Comparison of ENCODE assay signal across 13 mouse cellular contexts in genomic region chr6:146632403-146632802, GRCm38 (mm10). TPM values are rescaled to one million over a fixed set of nuclear protein-coding genes. Genes with fewer than 3 reads are reported as not detected.
DNase-seq lines count a peak whose midpoint lies in the region; ATAC-seq and TF ChIP-seq lines count a peak whose summit lies in the region.
"Had no signal": no experiment of that assay in that cellular context is flagged by ENCODE, and none has a peak within 500 bp of the region (broad histone marks: within the 10 kb centered on the region; RNA-seq: fewer than 3 reads in every experiment).

No protein-coding gene starts in this region.

- H3K27ac ChIP-seq in kidney, embryonic 15.5 days, result no peak overlapping the region
- H3K27ac ChIP-seq in liver, embryonic 14.5 days, result peak overlapping the region; percentile 87
- H3K27ac ChIP-seq: neural tube, embryonic 12.5 days had no signal

- no peak for TF ChIP-seq EP300 in liver, embryonic 14.5 days (IDR thresholded peaks at IDR 0.05; ENCODE audit: low read depth)

- intact Hi-C loops in gastrocnemius, postnatal 36 days (cut with DNase I), result no loop called here

- no peak for ATAC-seq in erythroblast, adult 5-6 weeks (replicated peaks; ENCODE audit: low FRiP score, poor library complexity, severe bottlenecking)
- ATAC-seq in kidney, embryonic 15.5 days (replicated peaks; ENCODE audit: low FRiP score), result no peak
- ATAC-seq in liver, embryonic 14.5 days (ENCODE audit: insufficient read depth), result no peak
- ATAC-seq: inflammation-experienced regulatory T-cells, adult 6 months had no signal

- peak overlapping the region; percentile 84 for H3K4me2 ChIP-seq in kidney, embryonic 15.5 days
- H3K4me2 ChIP-seq in liver, embryonic 14.5 days (ENCODE audit: low read depth), result peak overlapping the region; percentile 81

- no peak for DNase-seq in kidney, adult 8-10 months
- no peak for DNase-seq in liver, embryonic 14.5 days (ENCODE audit: low read depth in 3 of 3, low spot score in 3 of 3)
- DNase-seq in cerebellum, adult 9-10 months, result no peak
- no peak for DNase-seq in gastrocnemius, postnatal 36 days
- DNase-seq: gastrocnemius, postnatal 14 days; kidney, postnatal 14 days had no signal

- WGBS in kidney, embryonic 15.5 days, result 49% methylated on average over 9 of the region's 9 CpGs
- WGBS in liver, embryonic 14.5 days (ENCODE audit: insufficient replicate concordance), result 61% methylated on average over 9 of the region's 9 CpGs

- H3K36me3 ChIP-seq in erythroblast, embryonic 14.5 days (ENCODE audit: control insufficient read depth), result peaks cover 26% of the 10 kb centered on the region
- no peaks in the 10 kb centered on the region for H3K36me3 ChIP-seq in kidney, embryonic 15.5 days
- peaks cover 23% of the 10 kb centered on the region for H3K36me3 ChIP-seq in E14TG2a.4 (ENCODE audit: insufficient read depth, low read length)
- peaks cover 3% of the 10 kb centered on the region for H3K36me3 ChIP-seq in liver, embryonic 14.5 days (replicated peaks; ENCODE audit: control insufficient read depth, insufficient read depth, low read depth)
- H3K36me3 ChIP-seq: hindbrain, embryonic 10.5 days; neural tube, embryonic 12.5 days had no signal

- peak overlapping the region; percentile 41 for H3K4me3 ChIP-seq in erythroblast, embryonic 14.5 days (replicated peaks)
- H3K4me3 ChIP-seq in kidney, embryonic 15.5 days (replicated peaks), result no peak overlapping the region
- H3K4me3 ChIP-seq in E14TG2a.4 (replicated peaks; ENCODE audit: low read length), result peak overlapping the region; percentile 91
- H3K4me3 ChIP-seq in liver, embryonic 14.5 days (ENCODE audit: insufficient read depth in 1 of 2, low read depth in 2 of 2, low read length in 2 of 2), result peak overlapping the region; percentile 20 to 77
- H3K4me3 ChIP-seq: neural tube, embryonic 12.5 days had no signal

- H3K9ac ChIP-seq in kidney, embryonic 15.5 days, result no peak overlapping the region
- peak overlapping the region; percentile 53 for H3K9ac ChIP-seq in liver, embryonic 14.5 days (replicated peaks)

- no peak for TF ChIP-seq CTCF in E14TG2a.4 (conservative IDR thresholded peaks at IDR 0.05; ENCODE audit: low read length)
- TF ChIP-seq CTCF in liver, embryonic 14.5 days (IDR thresholded peaks at IDR 0.05; ENCODE audit: low read depth), result no peak

- peaks cover 65% of the 10 kb centered on the region for H3K4me1 ChIP-seq in erythroblast, embryonic 14.5 days (ENCODE audit: control insufficient read depth)
- H3K4me1 ChIP-seq in kidney, embryonic 15.5 days, result peaks cover 30% of the 10 kb centered on the region
- H3K4me1 ChIP-seq in E14TG2a.4 (replicated peaks; ENCODE audit: low read depth, low read length), result peaks cover 62% of the 10 kb centered on the region
- peaks cover 44 to 48% of the 10 kb centered on the region in 2 experiments for H3K4me1 ChIP-seq in liver, embryonic 14.5 days (replicated peaks; ENCODE audit: control insufficient read depth in 2 of 2, insufficient read depth in 2 of 2, low read length in 1 of 2)

- H3K27me3 ChIP-seq in erythroblast, embryonic 14.5 days (ENCODE audit: control insufficient read depth), result no peaks in the 10 kb centered on the region
- H3K27me3 ChIP-seq in kidney, embryonic 15.5 days, result no peaks in the 10 kb centered on the region
- H3K27me3 ChIP-seq in E14TG2a.4 (ENCODE audit: insufficient read depth, low read length), result no peaks in the 10 kb centered on the region
- H3K27me3 ChIP-seq in liver, embryonic 14.5 days (ENCODE audit: control insufficient read depth, insufficient read depth, low read length), result no peaks in the 10 kb centered on the region
- H3K27me3 ChIP-seq: neural tube, embryonic 12.5 days had no signal

- H3K9me3 ChIP-seq in erythroblast, embryonic 14.5 days (ENCODE audit: control insufficient read depth, low read length), result no peaks in the 10 kb centered on the region
- no peaks in the 10 kb centered on the region for H3K9me3 ChIP-seq in kidney, embryonic 15.5 days (replicated peaks)
- no peaks in the 10 kb centered on the region for H3K9me3 ChIP-seq in E14TG2a.4 (ENCODE audit: low read length)
- no peaks in the 10 kb centered on the region for H3K9me3 ChIP-seq in liver, embryonic 14.5 days (ENCODE audit: control insufficient read depth, low read length)
- H3K9me3 ChIP-seq: hindbrain, embryonic 10.5 days; neural tube, embryonic 12.5 days had no signal

RNA-seq across cellular contexts. Expression of gene Med21, which starts 9.9 kb away (rescaled TPM):
- polyA plus RNA-seq in erythroblast, embryonic 14.5 days (2012), result 0.14 and 0.41 TPM in 2 replicates
- 59.4 and 67.9 TPM in 2 replicates for total RNA-seq in erythroblast, adult 5-6 weeks (2015; ENCODE audit: low replicate concordance)
- total RNA-seq in erythroblast, adult 5-6 weeks (2017; ENCODE audit: low replicate concordance), result 55.9 and 96.7 TPM in 2 replicates
- 137 and 154 TPM in 2 replicates for polyA plus RNA-seq in kidney, embryonic 15.5 days (2015; fragmentation: Nextera tagmentation; extraction: Ambion mirVana)
- polyA plus RNA-seq in liver, embryonic 14.5 days (2012; rRNA removed), result 34.7 and 44.7 TPM in 2 replicates
- 64.1 and 65.8 TPM in 2 replicates for polyA plus RNA-seq in liver, embryonic 14.5 days (2014; fragmentation: Nextera tagmentation; extraction: Ambion mirVana)
- 10 to 100 TPM; 34.7 to 38.0 TPM for total RNA-seq in gastrocnemius, postnatal 36 days (2021)

RNA-seq across cellular contexts. Expression of gene Tm7sf3, which starts 10.2 kb away (rescaled TPM):
- polyA plus RNA-seq in erythroblast, embryonic 14.5 days (2012), result 0.41 and 0.97 TPM in 2 replicates
- total RNA-seq in erythroblast, adult 5-6 weeks (2015; ENCODE audit: low replicate concordance), result 18.6 and 27.8 TPM in 2 replicates
- total RNA-seq in erythroblast, adult 5-6 weeks (2017; ENCODE audit: low replicate concordance), result 33.0 TPM in 2 replicates
- 36.5 and 37.0 TPM in 2 replicates for polyA plus RNA-seq in kidney, embryonic 15.5 days (2015; fragmentation: Nextera tagmentation; extraction: Ambion mirVana)
- polyA plus RNA-seq in liver, embryonic 14.5 days (2012; rRNA removed), result 9.4 and 11.2 TPM in 2 replicates
- 24.8 and 27.6 TPM in 2 replicates for polyA plus RNA-seq in liver, embryonic 14.5 days (2014; fragmentation: Nextera tagmentation; extraction: Ambion mirVana)
- total RNA-seq in gastrocnemius, postnatal 36 days (2021), result 1 to 10 TPM; 6.2 to 7.3 TPM

RNA-seq across cellular contexts. Expression of gene Ints13, which starts 54.8 kb away (rescaled TPM):
- polyA plus RNA-seq in erythroblast, embryonic 14.5 days (2012), result 3.6 and 4.0 TPM in 2 replicates
- 82.4 and 93.6 TPM in 2 replicates for total RNA-seq in erythroblast, adult 5-6 weeks (2015; ENCODE audit: low replicate concordance)
- 130 and 134 TPM in 2 replicates for total RNA-seq in erythroblast, adult 5-6 weeks (2017; ENCODE audit: low replicate concordance)
- 82.7 and 87.4 TPM in 2 replicates for polyA plus RNA-seq in kidney, embryonic 15.5 days (2015; fragmentation: Nextera tagmentation; extraction: Ambion mirVana)
- 14.7 and 23.2 TPM in 2 replicates for polyA plus RNA-seq in liver, embryonic 14.5 days (2012; rRNA removed)
- polyA plus RNA-seq in liver, embryonic 14.5 days (2014; fragmentation: Nextera tagmentation; extraction: Ambion mirVana), result 27.8 and 29.0 TPM in 2 replicates
- total RNA-seq in gastrocnemius, postnatal 36 days (2021), result 10 to 100 TPM; 11.3 to 11.8 TPM

RNA-seq across cellular contexts. Expression of gene Fgfr1op2, which starts 55.4 kb away (rescaled TPM):
- 10.3 and 11.5 TPM in 2 replicates for polyA plus RNA-seq in erythroblast, embryonic 14.5 days (2012)
- 137 and 183 TPM in 2 replicates for total RNA-seq in erythroblast, adult 5-6 weeks (2015; ENCODE audit: low replicate concordance)
- 193 and 249 TPM in 2 replicates for total RNA-seq in erythroblast, adult 5-6 weeks (2017; ENCODE audit: low replicate concordance)
- polyA plus RNA-seq in kidney, embryonic 15.5 days (2015; fragmentation: Nextera tagmentation; extraction: Ambion mirVana), result 85.5 and 87.8 TPM in 2 replicates
- polyA plus RNA-seq in liver, embryonic 14.5 days (2012; rRNA removed), result 23.3 and 42.1 TPM in 2 replicates
- 92.6 and 99.8 TPM in 2 replicates for polyA plus RNA-seq in liver, embryonic 14.5 days (2014; fragmentation: Nextera tagmentation; extraction: Ambion mirVana)
- total RNA-seq in gastrocnemius, postnatal 36 days (2021), result 10 to 100 TPM; 44.0 to 48.1 TPM

Comparison
In these comparisons a context has a peak if more than half of its experiments do, and no peak if none do; other contexts are left out.
1. RNA of gene Med21, which starts 9.9 kb away (polyA plus RNA-seq): 137 to 154 TPM in kidney, embryonic 15.5 days and 34.7 to 65.8 TPM in liver, embryonic 14.5 days; 0.14 to 0.41 TPM in erythroblast, embryonic 14.5 days; every median in the first group is over 10 times any median in the second.